Mouse (Mus musculus) limb, embryonic 12.5 days (tissue): ENCODE results near the gene Ttll13. TPM values are rescaled to one million over a fixed set of nuclear protein-coding genes. Genes with fewer than 3 reads are reported as not detected.

Source experiments
- ATAC-seq: fragments of 200-750 bp; cut with Nextera tagmentation; 2 replicates; pipeline ENCODE4 v1.8.0; 2017; ENCODE audit warnings: low read depth, moderate TSS enrichment; ENCODE audit not compliant: insufficient number of reproducible peaks, insufficient read depth, low FRiP score, low TSS enrichment
- H3K27ac ChIP-seq: fragments of 300-500 bp; sonication (generic); 2 replicates; pipeline ENCODE4 v1.5.1; 2016; ENCODE audit warnings: mild to moderate bottlenecking, moderate library complexity
- H3K27me3 ChIP-seq: fragments of 300-500 bp; sonication (generic); 2 replicates; pipeline ENCODE4 v1.6.1; 2016; ENCODE audit warnings: mild to moderate bottlenecking, moderate library complexity
- H3K36me3 ChIP-seq: fragments of 300-500 bp; sonication (generic); 2 replicates; pipeline ENCODE4 v1.6.1; 2016; ENCODE audit warnings: mild to moderate bottlenecking, moderate library complexity
- H3K4me1 ChIP-seq: fragments of 300-500 bp; sonication (generic); replicated peaks from 2 replicates; pipeline ENCODE4 v1.6.1; 2016
- H3K4me2 ChIP-seq: fragments of 300-500 bp; sonication (generic); 2 replicates; pipeline ENCODE4 v1.6.1; 2016; ENCODE audit warnings: mild to moderate bottlenecking, moderate library complexity
- H3K4me3 ChIP-seq: fragments of 300-500 bp; sonication (generic); replicated peaks from 2 replicates; pipeline ENCODE4 v1.5.1; 2016; ENCODE audit warnings: mild to moderate bottlenecking
- H3K9ac ChIP-seq: fragments of 300-500 bp; sonication (generic); replicated peaks from 2 replicates; pipeline ENCODE4 v1.6.1; 2016; ENCODE audit warnings: mild to moderate bottlenecking, moderate library complexity
- H3K9me3 ChIP-seq: fragments of 300-500 bp; sonication (generic); 2 replicates; pipeline ENCODE4 v1.6.1; 2016; ENCODE audit warnings: mild to moderate bottlenecking, moderate library complexity
- WGBS: fragments of 180-500 bp; shearing (Covaris S2); methylation state at CpG from one replicate; pipeline ENCODE4 v1.1.7; 2016; 5-methylcytosine and 5-hydroxymethylcytosine counted together
- polyA plus RNA-seq: library from polyadenylated mRNA; unstranded; fragments of >200 nt; fragmentation: Nextera tagmentation; extraction: Ambion mirVana; gene quantifications from 2 replicates; pipeline ENCODE4 v1.2.1, GENCODE M21; 2016

Ttll13 gene
- polyA plus RNA-seq, 1 experiment from 2014 or later, result 0.79 TPM

DNA sequence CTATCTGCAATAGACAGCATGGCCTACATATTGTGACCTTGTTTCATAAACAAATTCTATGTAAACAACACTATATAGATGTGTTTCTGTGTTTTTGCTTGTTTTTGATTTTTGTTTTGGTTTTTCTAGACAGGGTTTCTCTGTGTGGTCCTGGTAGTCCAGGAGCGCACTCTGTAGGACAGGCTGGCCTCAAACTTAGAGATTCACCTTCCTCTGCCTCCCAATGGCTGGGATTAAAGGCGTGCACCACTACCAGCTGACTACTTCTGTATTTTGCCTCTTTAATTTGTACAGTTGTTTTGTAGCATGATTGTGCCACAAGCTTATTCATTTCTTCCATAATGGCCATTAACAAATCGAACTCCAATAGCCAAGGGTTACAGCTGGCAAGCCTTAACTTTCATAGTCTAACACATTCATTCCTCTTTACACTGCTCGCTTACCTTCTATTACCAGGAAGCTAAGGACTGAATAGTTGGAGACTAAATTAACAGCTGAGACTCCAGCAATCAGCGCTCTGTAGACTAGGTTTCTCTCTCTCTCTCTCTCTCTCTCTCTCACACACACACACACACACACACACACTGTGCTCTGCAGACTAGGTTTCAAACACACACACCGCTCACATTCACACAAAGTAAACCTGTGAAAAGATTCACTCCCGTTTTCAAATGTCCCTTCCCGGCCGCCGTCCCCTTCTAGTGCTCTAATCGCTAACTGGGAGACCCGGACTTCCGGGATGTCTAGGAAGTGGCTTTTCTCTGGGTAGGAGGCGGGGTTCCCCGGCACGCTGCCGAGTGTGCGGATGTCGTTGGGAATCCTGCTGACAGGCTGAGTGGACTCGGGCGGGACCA lies 22.9 kb downstream of the Ttll13 start, which contains the start of gene Vps33b:
Vps33b (plus strand) TSS at position 753 of the 854 bp plus-strand sequence.
- H3K4me3 ChIP-seq, result peak within 1 kb of the TSS; percentile 75
- H3K27ac ChIP-seq, result peak within 1 kb of the TSS; percentile 47; the same call in 1 of the 2 replicates
- ATAC-seq, result peak; percentile 82
- H3K4me1 ChIP-seq, result peaks cover 14% of the 10 kb centered on the region
- WGBS, result 4% methylated on average over 21 of the region's 21 CpGs
- H3K9ac ChIP-seq, result peak within 1 kb of the TSS; percentile 74
- H3K27me3 ChIP-seq, result no peaks in the 10 kb centered on the region
- H3K4me2 ChIP-seq, result peak within 1 kb of the TSS; percentile 95
- peaks cover 47% of the 10 kb centered on the region for H3K36me3 ChIP-seq
- peaks cover 4% of the 10 kb centered on the region for H3K9me3 ChIP-seq

DNA sequence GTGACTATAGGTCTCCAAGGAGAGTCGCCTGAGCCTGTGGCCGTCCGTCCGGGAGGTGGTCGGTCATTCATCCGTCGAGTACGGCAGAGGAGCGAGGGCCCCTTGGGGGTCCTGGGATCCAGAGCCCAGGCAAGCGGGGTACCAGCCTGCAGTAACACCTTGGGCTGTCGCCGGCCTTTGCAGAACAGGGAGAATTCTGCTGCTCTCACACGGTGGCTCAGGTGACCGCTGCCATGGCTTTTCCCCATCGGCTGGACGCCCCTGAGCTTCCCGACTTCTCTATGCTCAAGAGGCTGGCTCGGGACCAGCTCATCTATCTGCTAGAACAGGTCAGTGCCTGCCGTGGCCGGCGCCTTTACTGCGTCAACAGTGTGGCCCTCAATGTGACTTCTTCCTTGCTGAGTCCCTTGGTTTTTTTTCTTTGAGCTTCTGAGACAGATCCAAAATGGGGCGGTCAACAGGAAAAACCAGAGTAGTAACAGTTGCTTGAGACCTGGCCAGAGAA lies 23.6 kb downstream of the Ttll13 start:
- peak; percentile 29; the same call in 1 of the 2 replicates for ATAC-seq
- Histone ChIP-seq H3K27ac (no peak overlapping the region), H3K4me2 (peak overlapping the region; percentile 95), H3K9me3 (peaks cover 11% of the 10 kb centered on the region), H3K36me3 (peaks cover 47% of the 10 kb centered on the region), H3K4me1 (peaks cover 14% of the 10 kb centered on the region), H3K9ac (peak overlapping the region; percentile 74), H3K4me3 (peak overlapping the region; percentile 75), H3K27me3 (no peaks in the 10 kb centered on the region)
- WGBS, result under 1% methylated on average over 23 of the region's 23 CpGs

DNA sequence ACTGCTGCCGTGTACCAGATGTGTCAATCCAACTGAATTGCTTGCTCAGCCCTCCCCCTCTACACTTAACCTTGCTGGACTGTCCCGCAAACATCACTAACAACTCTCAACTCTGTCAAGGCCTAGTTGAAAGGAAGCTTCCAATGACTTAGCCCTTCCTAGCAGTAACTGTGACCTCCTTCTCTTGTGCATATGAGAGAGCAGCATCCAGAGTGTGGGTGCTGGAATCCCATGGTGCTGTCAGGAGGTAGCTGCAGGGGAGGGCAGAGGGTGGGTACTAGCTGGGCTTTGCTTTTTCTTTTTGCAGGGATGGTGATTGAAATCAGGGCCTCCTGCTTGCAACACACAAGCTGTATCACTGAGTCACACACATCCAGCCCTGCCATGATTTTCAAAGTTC lies 27.3 kb downstream of the Ttll13 start:
- H3K9me3 ChIP-seq, result peaks cover 17% of the 10 kb centered on the region
- no peaks in the 10 kb centered on the region for H3K27me3 ChIP-seq
- no peak for ATAC-seq
- WGBS, result 90% methylated on average over 2 of the region's 2 CpGs
- peaks cover 14% of the 10 kb centered on the region for H3K4me1 ChIP-seq
- no peak overlapping the region for H3K4me3 ChIP-seq
- no peak overlapping the region for H3K9ac ChIP-seq
- no peak overlapping the region for H3K27ac ChIP-seq
- H3K36me3 ChIP-seq, result peaks cover 58% of the 10 kb centered on the region
- no peak overlapping the region for H3K4me2 ChIP-seq

DNA sequence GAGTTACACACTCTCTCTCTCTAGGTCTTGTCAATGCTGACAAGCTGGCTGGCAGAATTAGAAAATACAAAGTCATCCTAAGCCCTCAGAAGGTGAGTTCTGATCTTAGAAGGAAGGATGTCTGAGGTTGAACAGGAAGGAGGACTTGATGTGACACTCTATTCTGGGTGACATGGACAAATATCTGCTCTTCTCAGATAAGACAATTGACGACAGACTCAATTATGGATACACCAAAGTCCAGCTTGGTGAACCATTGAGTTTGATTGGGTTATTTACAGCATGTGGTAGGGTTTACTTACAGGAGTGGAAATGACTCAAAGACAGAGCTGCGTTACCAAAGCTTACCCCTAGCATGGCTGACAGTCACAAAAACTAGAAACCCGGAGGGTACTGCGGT lies 30.2 kb downstream of the Ttll13 start:
- Histone ChIP-seq H3K4me2 (no peak overlapping the region), H3K9ac (no peak overlapping the region), H3K9me3 (peaks cover 17% of the 10 kb centered on the region), H3K4me3 (no peak overlapping the region), H3K4me1 (no peaks in the 10 kb centered on the region), H3K27me3 (no peaks in the 10 kb centered on the region), H3K36me3 (peaks cover 79% of the 10 kb centered on the region), H3K27ac (no peak overlapping the region)
- no peak for ATAC-seq
- 93% methylated on average over 4 of the region's 4 CpGs for WGBS

DNA sequence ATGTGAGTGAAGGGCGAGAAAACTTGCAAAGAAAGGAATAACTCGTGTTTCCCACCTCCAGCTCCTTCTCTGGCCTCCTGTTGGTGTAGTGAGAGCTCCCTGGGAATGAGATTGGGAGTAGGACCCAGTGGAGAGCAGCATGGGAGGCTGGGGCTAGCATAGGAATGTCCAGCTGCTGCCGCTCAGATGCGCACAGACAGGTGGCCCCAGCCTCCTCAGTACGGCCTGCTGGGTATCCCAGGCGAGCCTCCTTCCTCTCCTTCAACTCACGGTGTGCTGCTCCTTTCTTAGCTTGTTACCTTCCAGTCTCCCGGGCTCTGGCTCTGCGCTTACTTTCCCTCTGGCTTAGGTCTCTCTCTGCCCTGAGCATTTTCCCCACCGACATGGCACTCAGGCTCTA lies 33.9 kb downstream of the Ttll13 start:
- ATAC-seq, result no peak
- H3K4me2 ChIP-seq, result no peak overlapping the region
- H3K9me3 ChIP-seq, result peaks cover 3% of the 10 kb centered on the region
- H3K27ac ChIP-seq, result no peak overlapping the region
- peaks cover 76% of the 10 kb centered on the region for H3K36me3 ChIP-seq
- H3K9ac ChIP-seq, result no peak overlapping the region
- 80% methylated on average over 10 of the region's 10 CpGs for WGBS
- H3K27me3 ChIP-seq, result no peaks in the 10 kb centered on the region
- H3K4me3 ChIP-seq, result no peak overlapping the region
- no peaks in the 10 kb centered on the region for H3K4me1 ChIP-seq

DNA sequence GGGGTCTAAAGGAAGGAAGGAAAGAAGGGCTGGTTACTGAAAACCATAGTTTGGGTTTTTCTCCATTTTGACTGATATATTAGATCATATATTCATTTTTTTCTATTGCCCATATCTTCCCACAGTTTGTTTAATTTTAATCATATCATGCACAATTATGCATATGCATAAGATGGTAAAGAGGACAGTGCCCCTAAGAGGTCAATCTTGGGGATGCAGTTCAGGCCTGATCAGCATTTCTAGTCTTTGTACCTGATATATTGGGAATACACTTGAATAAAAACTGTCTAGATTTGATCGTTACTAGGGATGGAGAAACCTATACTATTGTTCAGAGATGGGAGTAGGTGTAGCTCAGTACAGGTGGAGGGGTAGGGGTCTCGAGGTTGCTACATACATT lies 34.8 kb downstream of the Ttll13 start:
- ATAC-seq, result no peak
- no peak overlapping the region for H3K4me2 ChIP-seq
- no peaks in the 10 kb centered on the region for H3K27me3 ChIP-seq
- WGBS, result 90% methylated on average over 2 of the region's 2 CpGs
- no peaks in the 10 kb centered on the region for H3K4me1 ChIP-seq
- no peak overlapping the region for H3K4me3 ChIP-seq
- H3K27ac ChIP-seq, result no peak overlapping the region
- no peak overlapping the region for H3K9ac ChIP-seq
- H3K36me3 ChIP-seq, result peaks cover 78% of the 10 kb centered on the region
- H3K9me3 ChIP-seq, result no peaks in the 10 kb centered on the region

DNA sequence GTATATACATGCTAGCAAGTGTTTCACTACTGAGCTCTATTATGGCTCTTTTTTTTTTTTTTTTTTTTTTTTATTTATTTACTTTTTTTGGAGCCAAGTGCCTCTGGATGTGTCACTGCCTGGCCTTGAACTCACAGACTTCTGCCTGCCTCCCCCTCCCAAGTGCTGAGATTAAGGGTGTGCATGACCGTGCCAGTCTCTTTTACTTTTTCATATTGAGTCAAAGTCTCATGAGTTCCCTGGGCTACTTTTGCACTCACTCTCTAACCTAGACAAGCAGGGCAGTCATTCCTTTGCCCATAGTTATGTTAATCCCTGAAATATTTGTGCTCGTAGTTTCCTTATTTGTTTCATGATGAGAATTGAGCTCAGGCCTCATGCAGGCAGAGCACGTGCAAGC lies 35.5 kb downstream of the Ttll13 start:
- 87% methylated on average over 3 of the region's 3 CpGs for WGBS
- Histone ChIP-seq H3K27ac (no peak overlapping the region), H3K27me3 (no peaks in the 10 kb centered on the region)

DNA sequence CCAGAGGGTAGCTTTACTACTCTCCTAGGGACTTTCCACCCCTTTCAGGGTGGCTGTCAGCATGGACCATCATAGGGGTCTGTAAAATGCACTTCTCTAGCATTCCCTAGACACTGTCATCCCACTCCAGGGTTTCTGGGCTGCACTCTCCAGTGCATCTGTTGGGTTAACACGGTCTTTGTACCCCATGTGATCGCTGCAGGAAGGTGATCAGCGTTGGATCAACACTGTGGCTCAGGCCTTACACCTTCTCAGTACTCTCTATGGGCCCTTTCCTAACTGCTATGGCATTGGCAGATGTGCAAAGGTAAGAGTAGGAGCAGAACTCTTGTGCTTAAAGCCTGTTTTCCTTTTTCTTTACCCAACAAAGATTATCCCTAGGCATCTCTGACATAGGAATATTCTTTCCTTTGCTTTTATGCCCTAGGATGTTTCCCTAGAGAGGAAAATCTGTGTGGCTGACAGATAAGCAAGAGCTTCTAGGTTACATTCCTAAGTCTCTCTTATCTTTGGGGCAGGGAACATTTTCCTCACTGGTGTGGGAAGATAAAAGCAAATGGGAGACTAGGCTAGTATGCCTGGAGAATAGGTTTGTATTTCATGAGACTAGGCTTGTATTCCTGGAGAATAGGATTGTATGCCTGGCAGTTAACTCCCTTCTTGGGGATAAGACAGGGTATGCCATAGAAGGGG lies 37.2 kb downstream of the Ttll13 start:
- 81% methylated on average over 3 of the region's 3 CpGs for WGBS
- no peak overlapping the region for H3K4me2 ChIP-seq
- H3K9me3 ChIP-seq, result no peaks in the 10 kb centered on the region
- no peak for ATAC-seq
- H3K4me3 ChIP-seq, result no peak overlapping the region
- 0 out of 2 replicates have a peak overlapping the region, but pooled peaks have one; percentile 9 for H3K9ac ChIP-seq
- H3K36me3 ChIP-seq, result peaks cover 78% of the 10 kb centered on the region
- H3K4me1 ChIP-seq, result no peaks in the 10 kb centered on the region
- H3K27me3 ChIP-seq, result no peaks in the 10 kb centered on the region
- H3K27ac ChIP-seq, result no peak overlapping the region

More for the DNA sequence above, 35.5 kb downstream of the Ttll13 start:
- Histone ChIP-seq H3K9me3 (no peaks in the 10 kb centered on the region), H3K4me3 (no peak overlapping the region), H3K4me1 (no peaks in the 10 kb centered on the region), H3K4me2 (no peak overlapping the region), H3K36me3 (peaks cover 78% of the 10 kb centered on the region), H3K9ac (no peak overlapping the region)
- no peak for ATAC-seq

DNA sequence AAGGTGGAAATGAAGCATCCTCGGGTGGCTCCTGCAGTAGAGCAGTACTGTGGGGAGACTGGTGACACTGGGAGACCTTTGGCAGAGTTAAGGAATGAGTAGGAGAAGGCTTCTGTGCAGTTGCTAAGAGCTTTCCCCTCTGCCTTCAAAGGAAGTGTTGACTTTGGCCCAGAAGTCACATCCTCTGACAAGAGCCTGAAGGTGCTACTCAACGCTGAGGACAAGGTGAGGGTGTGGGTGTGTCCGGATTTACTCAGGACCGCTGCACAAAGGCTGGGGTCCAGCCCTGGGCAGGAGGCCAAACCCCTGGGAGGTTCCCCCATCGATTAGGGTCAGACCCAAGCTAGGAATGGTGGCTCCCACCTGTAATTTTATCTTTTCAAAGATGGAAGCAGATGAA lies 38.2 kb downstream of the Ttll13 start:
- WGBS, result 93% methylated on average over 5 of the region's 5 CpGs
- Histone ChIP-seq H3K27ac (no peak overlapping the region), H3K4me2 (no peak overlapping the region), H3K9me3 (no peaks in the 10 kb centered on the region), H3K36me3 (peaks cover 77% of the 10 kb centered on the region), H3K4me3 (no peak overlapping the region), H3K9ac (no peak overlapping the region), H3K4me1 (no peaks in the 10 kb centered on the region), H3K27me3 (no peaks in the 10 kb centered on the region)
- ATAC-seq, result no peak

DNA sequence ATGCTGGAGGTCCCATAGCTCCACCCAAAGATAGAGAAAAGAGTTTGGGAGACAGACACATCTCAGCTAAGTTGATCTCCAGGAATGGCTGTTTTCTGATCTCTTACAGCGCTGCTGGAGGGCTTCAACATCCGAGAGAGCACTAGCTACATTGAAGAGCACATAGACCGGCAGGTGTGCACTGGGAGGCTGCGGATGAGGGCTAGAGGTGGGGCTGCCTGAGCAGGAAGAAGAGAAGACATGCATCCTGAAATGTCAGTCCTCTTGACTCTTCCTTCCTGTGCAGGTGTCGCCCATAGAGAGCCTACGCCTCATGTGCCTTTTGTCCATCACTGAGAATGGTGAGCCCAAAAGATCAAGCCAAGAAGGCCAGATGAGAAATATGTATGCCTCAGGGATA lies 39.5 kb downstream of the Ttll13 start:
- 90% methylated on average over 6 of the region's 6 CpGs for WGBS
- Histone ChIP-seq H3K27me3 (no peaks in the 10 kb centered on the region), H3K9me3 (no peaks in the 10 kb centered on the region), H3K27ac (no peak overlapping the region), H3K4me1 (no peaks in the 10 kb centered on the region), H3K36me3 (peaks cover 78% of the 10 kb centered on the region), H3K4me2 (no peak overlapping the region), H3K9ac (no peak overlapping the region), H3K4me3 (no peak overlapping the region)
- ATAC-seq, result no peak

DNA sequence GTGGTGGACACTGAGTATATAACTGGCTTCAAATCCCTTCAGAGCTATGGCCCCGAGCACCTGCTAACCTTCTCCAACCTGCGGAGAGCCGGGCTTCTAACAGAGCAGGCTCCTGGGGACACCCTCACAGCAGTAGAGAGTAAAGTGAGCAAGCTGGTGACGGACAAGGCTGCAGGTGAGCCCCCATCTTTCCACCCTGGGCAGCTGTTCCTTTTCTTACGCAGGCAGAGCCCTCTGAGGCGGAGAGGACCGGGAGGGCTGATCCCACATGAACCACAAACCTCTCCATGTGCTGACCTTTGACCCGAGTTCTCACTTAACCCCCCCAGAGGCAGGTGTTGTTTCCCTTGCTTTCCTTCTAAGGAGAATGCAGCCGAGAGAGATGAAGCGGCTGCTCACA lies 41.6 kb downstream of the Ttll13 start:
- ATAC-seq, result no peak

More for the DNA sequence above, 41.6 kb downstream of the Ttll13 start:
- no peak overlapping the region for H3K27ac ChIP-seq
- WGBS, result 83% methylated on average over 10 of the region's 10 CpGs
- no peak overlapping the region for H3K4me2 ChIP-seq
- no peaks in the 10 kb centered on the region for H3K9me3 ChIP-seq
- no peak overlapping the region for H3K4me3 ChIP-seq
- no peak overlapping the region for H3K9ac ChIP-seq
- H3K4me1 ChIP-seq, result no peaks in the 10 kb centered on the region
- H3K27me3 ChIP-seq, result no peaks in the 10 kb centered on the region
- peaks cover 85% of the 10 kb centered on the region for H3K36me3 ChIP-seq
